Mouse (Mus musculus) limb, embryonic 12.5 days (tissue): ENCODE results near the gene Acot3. TPM values are rescaled to one million over a fixed set of nuclear protein-coding genes. Genes with fewer than 3 reads are reported as not detected.
"Not testable (repeated sequence)": the region's sequence is repeated elsewhere in the genome, so short reads cannot be mapped to it uniquely, and the experiment has no call there.

Source experiments
- ATAC-seq: fragments of 200-750 bp; cut with Nextera tagmentation; 2 replicates; pipeline ENCODE4 v1.8.0; 2017; ENCODE audit warnings: low read depth, moderate TSS enrichment; ENCODE audit not compliant: insufficient number of reproducible peaks, insufficient read depth, low FRiP score, low TSS enrichment
- H3K27ac ChIP-seq: fragments of 300-500 bp; sonication (generic); 2 replicates; pipeline ENCODE4 v1.5.1; 2016; ENCODE audit warnings: mild to moderate bottlenecking, moderate library complexity
- H3K27me3 ChIP-seq: fragments of 300-500 bp; sonication (generic); 2 replicates; pipeline ENCODE4 v1.6.1; 2016; ENCODE audit warnings: mild to moderate bottlenecking, moderate library complexity
- H3K36me3 ChIP-seq: fragments of 300-500 bp; sonication (generic); 2 replicates; pipeline ENCODE4 v1.6.1; 2016; ENCODE audit warnings: mild to moderate bottlenecking, moderate library complexity
- H3K4me1 ChIP-seq: fragments of 300-500 bp; sonication (generic); replicated peaks from 2 replicates; pipeline ENCODE4 v1.6.1; 2016
- H3K4me2 ChIP-seq: fragments of 300-500 bp; sonication (generic); 2 replicates; pipeline ENCODE4 v1.6.1; 2016; ENCODE audit warnings: mild to moderate bottlenecking, moderate library complexity
- H3K4me3 ChIP-seq: fragments of 300-500 bp; sonication (generic); replicated peaks from 2 replicates; pipeline ENCODE4 v1.5.1; 2016; ENCODE audit warnings: mild to moderate bottlenecking
- H3K9ac ChIP-seq: fragments of 300-500 bp; sonication (generic); replicated peaks from 2 replicates; pipeline ENCODE4 v1.6.1; 2016; ENCODE audit warnings: mild to moderate bottlenecking, moderate library complexity
- H3K9me3 ChIP-seq: fragments of 300-500 bp; sonication (generic); 2 replicates; pipeline ENCODE4 v1.6.1; 2016; ENCODE audit warnings: mild to moderate bottlenecking, moderate library complexity
- WGBS: fragments of 180-500 bp; shearing (Covaris S2); methylation state at CpG from one replicate; pipeline ENCODE4 v1.1.7; 2016; 5-methylcytosine and 5-hydroxymethylcytosine counted together
- polyA plus RNA-seq: library from polyadenylated mRNA; unstranded; fragments of >200 nt; fragmentation: Nextera tagmentation; extraction: Ambion mirVana; gene quantifications from 2 replicates; pipeline ENCODE4 v1.2.1, GENCODE M21; 2016

The Acot3 gene
- polyA plus RNA-seq, 1 experiment from 2014 or later = 0.66 TPM

DNA sequence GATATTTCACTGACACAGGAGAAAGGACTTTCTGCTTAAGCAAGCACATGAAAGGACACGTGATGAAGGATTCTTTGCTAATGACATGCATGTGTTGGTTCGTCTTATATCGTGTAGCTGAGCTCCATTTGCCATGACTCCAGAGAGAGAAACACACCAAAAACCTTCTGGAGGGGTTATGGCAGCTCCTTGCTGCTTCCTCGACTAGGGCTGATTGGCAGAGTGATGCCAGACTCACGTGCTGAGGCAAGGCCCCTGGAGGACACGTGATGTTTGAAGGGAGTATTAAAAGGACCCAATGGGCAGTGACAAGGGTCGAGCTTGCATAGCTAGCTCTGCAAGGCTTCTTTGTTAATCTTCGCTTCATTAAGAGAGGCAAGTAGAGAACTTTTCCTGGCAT is 16.4 kb downstream of the Acot3 start:
- Histone ChIP-seq H3K9me3 (no peaks in the 10 kb centered on the region), H3K27ac (no peak overlapping the region), H3K36me3 (no peaks in the 10 kb centered on the region), H3K4me2 (no peak overlapping the region), H3K9ac (no peak overlapping the region), H3K4me3 (no peak overlapping the region), H3K27me3 (peaks cover 53% of the 10 kb centered on the region), H3K4me1 (no peaks in the 10 kb centered on the region)
- 65% methylated on average over 8 of the region's 8 CpGs for WGBS
- ATAC-seq = no peak

- H3K36me3 ChIP-seq = no peaks in the 10 kb centered on the region
- peaks cover 53% of the 10 kb centered on the region for H3K27me3 ChIP-seq
- 45% methylated on average over 9 of the region's 9 CpGs for WGBS
- no peaks in the 10 kb centered on the region for H3K9me3 ChIP-seq
- no peaks in the 10 kb centered on the region for H3K4me1 ChIP-seq
- ATAC-seq = no peak
- peak within 1 kb of the TSS; percentile 44; the same call in 1 of the 2 replicates for H3K9ac ChIP-seq
- peak within 1 kb of the TSS; percentile 43 for H3K4me3 ChIP-seq
- peak within 1 kb of the TSS; percentile 66 for H3K4me2 ChIP-seq
- H3K27ac ChIP-seq = no peak within 1 kb of the TSS
These were observed 17.0 kb downstream of the Acot3 start, which contains the start of gene Acot5 for GRCm38 (mm10) chr12:84068986-84069385. Gene Acot5, plus strand, starts transcription at chr12:84069325.

DNA sequence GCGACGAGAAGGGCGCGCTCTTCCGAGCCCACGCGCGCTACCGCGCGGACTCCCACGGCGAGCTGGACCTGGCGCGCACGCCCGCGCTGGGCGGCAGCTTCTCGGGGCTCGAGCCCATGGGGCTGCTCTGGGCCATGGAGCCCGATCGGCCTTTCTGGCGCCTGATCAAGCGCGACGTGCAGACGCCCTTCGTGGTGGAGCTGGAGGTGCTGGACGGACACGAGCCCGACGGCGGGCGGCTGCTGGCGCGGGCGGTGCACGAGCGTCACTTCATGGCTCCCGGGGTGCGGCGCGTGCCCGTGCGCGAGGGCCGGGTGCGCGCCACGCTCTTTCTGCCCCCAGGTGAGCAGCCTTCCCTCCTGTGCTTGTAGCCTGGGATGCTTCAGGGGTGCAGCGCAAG is 17.6 kb downstream of the Acot3 start:
- not testable (repeated sequence) for H3K9me3 ChIP-seq, H3K27ac ChIP-seq, H3K36me3 ChIP-seq, ATAC-seq, H3K4me1 ChIP-seq
- Histone ChIP-seq H3K9ac (peak overlapping the region; percentile 44; the same call in 1 of the 2 replicates), H3K27me3 (peaks cover 53% of the 10 kb centered on the region), H3K4me3 (peak overlapping the region; percentile 43), H3K4me2 (peak overlapping the region; percentile 66)
- WGBS = under 1% methylated on average over 43 of the region's 52 CpGs

DNA sequence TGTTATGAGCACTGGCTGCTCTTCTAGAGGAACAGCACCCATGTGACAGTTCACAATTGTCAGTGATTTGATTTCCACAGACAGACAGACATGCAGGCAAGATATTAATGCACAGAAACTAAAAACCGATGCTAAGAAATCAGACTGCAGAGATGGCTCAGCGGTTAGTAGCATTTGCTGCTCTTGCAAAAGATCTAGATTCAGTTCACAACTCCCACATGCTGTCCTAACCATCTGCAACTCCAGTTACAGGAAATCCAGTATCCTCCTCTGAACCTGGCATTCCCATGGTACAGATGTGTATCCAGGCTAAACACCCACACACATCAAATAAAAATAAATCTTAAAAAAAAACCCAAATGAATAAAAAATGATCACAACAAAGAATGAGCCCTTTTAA is 19.8 kb downstream of the Acot3 start:
- Histone ChIP-seq H3K4me2 (no peak overlapping the region), H3K4me1 (no peaks in the 10 kb centered on the region), H3K9me3 (no peaks in the 10 kb centered on the region), H3K27me3 (peaks cover 47% of the 10 kb centered on the region), H3K27ac (no peak overlapping the region), H3K36me3 (no peaks in the 10 kb centered on the region), H3K4me3 (no peak overlapping the region), H3K9ac (no peak overlapping the region)
- WGBS = 91% methylated on average over 2 of the region's 2 CpGs
- no peak for ATAC-seq

DNA sequence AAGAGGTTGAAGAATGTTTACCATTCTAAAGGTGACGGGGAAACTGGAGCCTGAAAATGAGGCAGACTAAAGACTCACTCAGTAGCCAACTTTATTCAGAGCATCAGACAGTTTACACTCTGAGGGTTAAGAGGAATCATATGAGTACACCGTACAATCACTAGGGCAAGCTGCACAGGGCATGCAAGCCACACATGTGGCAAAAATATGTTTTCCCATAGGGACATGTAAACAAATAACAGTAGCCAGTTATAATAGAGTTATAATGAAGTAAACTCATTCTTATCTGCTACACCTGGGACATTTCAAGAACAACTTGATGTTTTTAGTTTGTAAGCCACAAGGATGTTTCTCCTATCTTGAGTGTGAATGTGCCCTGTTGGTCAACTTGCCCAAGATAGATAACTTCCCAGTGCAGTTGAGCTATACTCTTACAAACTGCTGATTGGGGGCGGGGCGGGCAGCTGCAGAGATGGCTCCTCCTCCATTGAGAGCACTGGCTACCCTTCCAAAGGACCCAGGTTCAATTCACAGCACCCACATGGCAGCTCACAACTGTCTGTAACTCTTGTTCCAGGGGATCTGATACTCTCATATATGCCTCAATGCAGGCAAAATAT is 25.5 kb downstream of the Acot3 start:
- H3K9me3 ChIP-seq = no peaks in the 10 kb centered on the region
- WGBS = 84% methylated on average over 4 of the region's 4 CpGs
- no peak overlapping the region for H3K4me2 ChIP-seq
- H3K4me3 ChIP-seq = no peak overlapping the region
- ATAC-seq = no peak
- no peak overlapping the region for H3K27ac ChIP-seq
- H3K27me3 ChIP-seq = no peaks in the 10 kb centered on the region
- H3K9ac ChIP-seq = no peak overlapping the region
- H3K4me1 ChIP-seq = no peaks in the 10 kb centered on the region
- no peaks in the 10 kb centered on the region for H3K36me3 ChIP-seq

GRCm38 (mm10) chr12:84083842-84084241 is 31.9 kb downstream of the Acot3 start:
- Histone ChIP-seq H3K27ac (no peak overlapping the region), H3K9me3 (no peaks in the 10 kb centered on the region), H3K4me1 (no peaks in the 10 kb centered on the region), H3K36me3 (no peaks in the 10 kb centered on the region), H3K4me2 (no peak overlapping the region), H3K9ac (no peak overlapping the region), H3K4me3 (no peak overlapping the region), H3K27me3 (no peaks in the 10 kb centered on the region)
- ATAC-seq = no peak
- WGBS = 84% methylated on average over 2 of the region's 2 CpGs

DNA sequence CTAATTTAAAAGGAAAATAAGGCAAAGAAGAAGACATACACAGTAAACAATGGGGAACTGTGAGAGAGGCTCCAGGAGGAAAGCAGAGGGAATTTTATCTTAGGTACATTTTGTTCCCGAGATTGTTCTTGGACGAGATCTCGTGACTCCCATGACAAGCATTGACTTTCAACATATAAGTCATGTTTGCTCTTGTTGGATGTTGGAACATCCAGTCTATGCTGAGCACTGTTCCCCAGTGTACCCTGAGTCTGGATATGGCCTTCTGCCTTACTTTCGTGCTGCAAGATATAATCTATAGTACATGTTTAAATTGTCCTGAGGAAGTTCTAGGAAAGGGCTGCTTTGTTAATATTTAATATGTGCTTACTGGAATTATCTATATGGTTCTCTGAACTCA is 32.6 kb downstream of the Acot3 start:
- peaks cover 5% of the 10 kb centered on the region for H3K9me3 ChIP-seq
- no peak overlapping the region for H3K4me2 ChIP-seq
- H3K4me3 ChIP-seq = no peak overlapping the region
- H3K36me3 ChIP-seq = no peaks in the 10 kb centered on the region
- 91% methylated on average over 4 of the region's 4 CpGs for WGBS
- H3K27me3 ChIP-seq = no peaks in the 10 kb centered on the region
- no peaks in the 10 kb centered on the region for H3K4me1 ChIP-seq
- H3K27ac ChIP-seq = no peak overlapping the region
- H3K9ac ChIP-seq = no peak overlapping the region
- ATAC-seq = no peak

GRCm38 (mm10) chr12:84094666-84095065 is 42.7 kb downstream of the Acot3 start:
- not testable (repeated sequence) for H3K4me1 ChIP-seq, H3K9ac ChIP-seq, ATAC-seq, H3K4me3 ChIP-seq, H3K4me2 ChIP-seq, H3K27me3 ChIP-seq, H3K36me3 ChIP-seq, H3K27ac ChIP-seq
- H3K9me3 ChIP-seq = peaks cover 42% of the 10 kb centered on the region
- whole genome bisulfite sequencing = 91% methylated on average over 5 of the region's 5 CpGs

DNA sequence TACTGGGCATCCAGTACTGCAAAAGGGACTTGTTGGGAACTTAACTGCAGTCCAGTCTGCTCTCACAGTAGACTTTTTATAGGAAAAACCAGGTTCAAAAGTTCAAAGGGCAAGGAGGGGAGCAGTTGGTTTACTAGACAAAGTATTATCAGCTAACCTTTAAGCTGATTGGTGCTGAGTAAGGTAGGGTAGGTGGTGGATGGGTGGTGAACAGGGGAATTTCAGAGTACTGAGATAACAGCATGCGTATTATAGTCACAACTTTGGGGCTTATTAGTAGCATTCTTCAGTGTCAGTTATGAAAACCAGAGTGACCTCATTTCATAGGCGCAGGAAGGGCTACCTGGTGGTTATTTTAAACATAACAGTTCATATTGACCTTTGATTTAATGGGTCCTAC is 47.7 kb downstream of the Acot3 start:
- Histone ChIP-seq H3K4me3 (no peak overlapping the region), H3K27me3 (no peaks in the 10 kb centered on the region), H3K4me2 (no peak overlapping the region), H3K4me1 (no peaks in the 10 kb centered on the region), H3K9me3 (peaks cover 8% of the 10 kb centered on the region; the same call in 1 of the 2 replicates), H3K36me3 (no peaks in the 10 kb centered on the region), H3K9ac (no peak overlapping the region), H3K27ac (no peak overlapping the region)
- WGBS = 94% methylated on average over 2 of the region's 2 CpGs
- no peak for ATAC-seq

DNA sequence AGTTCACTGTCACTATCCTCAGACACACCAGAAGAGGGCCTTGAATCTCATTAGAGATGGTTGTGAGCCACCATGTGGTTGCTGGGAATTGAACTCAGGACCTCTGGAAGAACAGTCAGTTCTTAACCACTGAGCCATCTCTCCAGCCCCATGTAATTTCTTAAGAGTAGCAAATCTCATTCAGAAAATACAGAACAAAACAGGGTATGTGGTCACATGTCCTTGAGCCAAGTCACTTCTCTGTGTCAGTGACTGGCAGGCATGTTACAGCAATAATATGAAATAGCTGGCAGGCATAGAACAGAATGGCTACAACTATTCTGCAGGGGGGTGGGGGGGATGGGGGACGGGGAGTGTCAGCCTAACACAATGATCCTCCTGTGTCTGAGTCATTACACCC is 48.1 kb downstream of the Acot3 start:
- WGBS = 71% methylated on average over 1 of the region's 1 CpGs
- no peaks in the 10 kb centered on the region for H3K4me1 ChIP-seq
- no peak for ATAC-seq
- no peak overlapping the region for H3K4me3 ChIP-seq
- peaks cover 6% of the 10 kb centered on the region; the same call in 1 of the 2 replicates for H3K9me3 ChIP-seq
- H3K36me3 ChIP-seq = no peaks in the 10 kb centered on the region
- no peak overlapping the region for H3K27ac ChIP-seq
- H3K9ac ChIP-seq = no peak overlapping the region
- no peaks in the 10 kb centered on the region for H3K27me3 ChIP-seq
- peak overlapping the region; percentile 74; the same call in 1 of the 2 replicates for H3K4me2 ChIP-seq

DNA sequence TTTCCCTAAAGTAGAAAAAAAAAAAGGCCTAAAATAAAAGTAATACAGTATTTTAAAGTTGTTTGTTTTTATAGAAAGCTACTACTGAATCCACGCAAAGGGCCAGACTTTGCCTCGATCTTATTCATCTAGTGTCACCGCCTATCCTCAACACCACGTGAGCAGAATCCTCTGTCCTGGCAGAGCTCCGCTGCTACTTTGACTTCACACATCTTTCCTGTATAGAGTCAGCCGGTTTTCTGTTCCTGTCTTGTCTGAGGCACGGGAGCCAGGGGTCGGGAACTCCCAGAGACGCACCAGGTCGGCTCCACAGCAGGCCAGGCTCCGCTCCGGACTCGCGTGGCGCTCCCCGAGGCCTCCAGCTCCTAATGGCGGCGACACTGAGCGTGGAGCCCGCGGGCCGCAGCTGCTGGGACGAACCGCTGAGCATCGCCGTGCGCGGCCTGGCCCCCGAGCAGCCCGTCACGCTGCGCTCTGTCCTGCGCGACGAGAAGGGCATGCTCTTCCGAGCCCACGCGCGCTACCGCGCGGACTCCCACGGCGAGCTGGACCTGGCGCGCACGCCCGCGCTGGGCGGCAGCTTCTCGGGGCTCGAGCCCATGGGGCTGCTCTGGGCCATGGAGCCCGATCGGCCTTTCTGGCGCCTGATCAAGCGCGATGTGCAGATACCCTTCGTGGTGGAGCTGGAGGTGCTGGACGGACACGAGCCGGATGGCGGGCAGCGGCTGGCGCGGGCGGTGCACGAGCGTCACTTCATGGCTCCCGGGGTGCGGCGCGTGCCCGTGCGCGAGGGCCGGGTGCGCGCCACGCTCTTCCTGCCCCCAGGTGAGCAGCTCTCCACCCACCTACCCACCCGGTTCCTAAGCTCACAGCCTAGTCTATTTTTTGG is 48.9 kb downstream of the Acot3 start, which contains the start of gene Acot6:
Gene Acot6, plus strand, starts transcription at position 51 of the 889 bp plus-strand sequence.
- peak within 1 kb of the TSS; percentile 51 for H3K4me3 ChIP-seq
- not testable (repeated sequence) for H3K27ac ChIP-seq
- WGBS = under 1% methylated on average over 76 of the region's 80 CpGs

More for the DNA sequence above, 48.9 kb downstream of the Acot3 start, which contains the start of gene Acot6:
- 0 out of 2 replicates have a peak, but pooled peaks have one; percentile 31 for ATAC-seq
- H3K36me3 ChIP-seq, H3K9me3 ChIP-seq, H3K4me1 ChIP-seq, H3K27me3 ChIP-seq: not testable (repeated sequence)
- H3K4me2 ChIP-seq = peak within 1 kb of the TSS; percentile 74
- peak within 1 kb of the TSS; percentile 71 for H3K9ac ChIP-seq
